Mouse (Mus musculus): ENCODE measurements around the gene Aak1.

- TF ChIP-seq USF1 (IDR thresholded peaks at IDR 0.05; ENCODE audit: low read depth) (no peak), POLR2A (IDR thresholded peaks at IDR 0.05; ENCODE audit: insufficient read length, low read depth) (no peak), POLR2AphosphoS2 (IDR thresholded peaks at IDR 0.05; ENCODE audit: insufficient read length, low read depth) (no peak), E2F4 (IDR thresholded peaks at IDR 0.05; ENCODE audit: insufficient read depth) (no peak), TCF12 (IDR thresholded peaks at IDR 0.05; ENCODE audit: insufficient read depth, poor library complexity, severe bottlenecking) (no peak), CEBPB (IDR thresholded peaks at IDR 0.05; ENCODE audit: insufficient read depth, poor library complexity, severe bottlenecking) (no peak), TCF3 (IDR thresholded peaks at IDR 0.05; ENCODE audit: insufficient read length, low read depth) (no peak)
Measured at GRCm38 (mm10) chr6:86854941-86855340, 5.6 kb downstream of the Aak1 start.
